Mouse (Mus musculus) embryonic facial prominence, embryonic 13.5 days (tissue): ENCODE results near the gene Txndc2. TPM values are rescaled to one million over a fixed set of nuclear protein-coding genes. Genes with fewer than 3 reads are reported as not detected.

Experiments used
- ATAC-seq: fragments of 200-750 bp; cut with Nextera tagmentation; 2 replicates; pipeline ENCODE4 v1.8.0; 2017; ENCODE audit warnings: low read depth; ENCODE audit not compliant: insufficient number of reproducible peaks, insufficient read depth, low FRiP score, low TSS enrichment
- H3K27ac ChIP-seq: fragments of 300-500 bp; sonication (generic); 2 replicates; pipeline ENCODE4 v1.5.1; 2015; ENCODE audit warnings: moderate library complexity, mild to moderate bottlenecking, inconsistent platforms
- H3K27me3 ChIP-seq: fragments of 300-500 bp; sonication (generic); 2 replicates; pipeline ENCODE4 v1.6.1; 2015; ENCODE audit warnings: mild to moderate bottlenecking, inconsistent platforms
- H3K36me3 ChIP-seq: fragments of 300-500 bp; sonication (generic); 2 replicates; pipeline ENCODE4 v1.6.1; 2015; ENCODE audit warnings: mild to moderate bottlenecking, inconsistent platforms
- H3K4me1 ChIP-seq: fragments of 300-500 bp; sonication (generic); 2 replicates; pipeline ENCODE4 v1.6.1; 2015; ENCODE audit warnings: inconsistent platforms
- H3K4me2 ChIP-seq: fragments of 300-500 bp; sonication (generic); 2 replicates; pipeline ENCODE4 v1.6.1; 2015; ENCODE audit warnings: moderate library complexity, mild to moderate bottlenecking, inconsistent platforms
- H3K4me3 ChIP-seq: fragments of 300-500 bp; sonication (generic); 2 replicates; pipeline ENCODE4 v1.5.1; 2015; ENCODE audit warnings: mild to moderate bottlenecking, inconsistent platforms
- H3K9ac ChIP-seq: fragments of 300-500 bp; sonication (generic); 2 replicates; pipeline ENCODE4 v1.6.1; 2015; ENCODE audit warnings: mild to moderate bottlenecking, inconsistent platforms
- H3K9me3 ChIP-seq: fragments of 300-500 bp; sonication (generic); 2 replicates; pipeline ENCODE4 v1.6.1; 2016; ENCODE audit warnings: inconsistent platforms
- WGBS: fragments of 180-500 bp; shearing (Covaris S2); methylation state at CpG from one replicate; pipeline ENCODE4 v1.1.7; 2015; ENCODE audit warnings: mixed read lengths; 5-methylcytosine and 5-hydroxymethylcytosine counted together
- polyA plus RNA-seq: library from polyadenylated mRNA; unstranded; fragments of >200 nt; fragmentation: Nextera tagmentation; extraction: Ambion mirVana; gene quantifications from 2 replicates; pipeline ENCODE4 v1.2.1, GENCODE M21; 2015

The Txndc2 gene
- polyA plus RNA-seq, 1 experiment from 2014 or later, result not detected

GRCm38 (mm10) chr17:65655608-65656007 is 13.6 kb upstream of the Txndc2 start:
- no peak for ATAC-seq

GRCm38 (mm10) chr17:65650598-65650997 is 8.6 kb upstream of the Txndc2 start:
- H3K9me3 ChIP-seq, result no peaks in the 10 kb centered on the region
- 78% methylated on average over 6 of the region's 6 CpGs for WGBS
- no peak for ATAC-seq
- H3K27ac ChIP-seq, result no peak overlapping the region
- H3K27me3 ChIP-seq, result no peaks in the 10 kb centered on the region
- H3K9ac ChIP-seq, result no peak overlapping the region
- H3K4me3 ChIP-seq, result no peak overlapping the region
- H3K36me3 ChIP-seq, result peaks cover 17% of the 10 kb centered on the region
- H3K4me2 ChIP-seq, result no peak overlapping the region
- H3K4me1 ChIP-seq, result no peaks in the 10 kb centered on the region

More at GRCm38 (mm10) chr17:65655608-65656007, 13.6 kb upstream of the Txndc2 start:
- Histone ChIP-seq H3K27ac (no peak overlapping the region), H3K4me2 (no peak overlapping the region), H3K9ac (no peak overlapping the region), H3K27me3 (no peaks in the 10 kb centered on the region), H3K4me3 (no peak overlapping the region), H3K9me3 (no peaks in the 10 kb centered on the region), H3K36me3 (peaks cover 17% of the 10 kb centered on the region), H3K4me1 (no peaks in the 10 kb centered on the region)
- 80% methylated on average over 4 of the region's 4 CpGs for WGBS

GRCm38 (mm10) chr17:65649175-65649493 is 7.2 kb upstream of the Txndc2 start:
- peaks cover 17% of the 10 kb centered on the region for H3K36me3 ChIP-seq
- 0 out of 2 replicates have a peak, but pooled peaks have one; percentile 32 for ATAC-seq
- H3K4me2 ChIP-seq, result no peak overlapping the region
- no peaks in the 10 kb centered on the region for H3K27me3 ChIP-seq
- 76% methylated on average over 2 of the region's 2 CpGs for whole genome bisulfite sequencing
- H3K4me3 ChIP-seq, result no peak overlapping the region
- no peak overlapping the region for H3K9ac ChIP-seq
- no peak overlapping the region for H3K27ac ChIP-seq
- H3K4me1 ChIP-seq, result no peaks in the 10 kb centered on the region
- no peaks in the 10 kb centered on the region for H3K9me3 ChIP-seq

- Histone ChIP-seq H3K4me2 (no peak overlapping the region), H3K27ac (no peak overlapping the region), H3K36me3 (peaks cover 17% of the 10 kb centered on the region), H3K9ac (no peak overlapping the region), H3K4me3 (no peak overlapping the region), H3K4me1 (peaks cover 2% of the 10 kb centered on the region), H3K9me3 (no peaks in the 10 kb centered on the region), H3K27me3 (no peaks in the 10 kb centered on the region)
- ATAC-seq, result no peak
- WGBS, result 85% methylated on average over 9 of the region's 9 CpGs
Measured at GRCm38 (mm10) chr17:65648371-65649174, 6.6 kb upstream of the Txndc2 start.

GRCm38 (mm10) chr17:65647961-65648360 is 6.0 kb upstream of the Txndc2 start:
- H3K4me1 ChIP-seq, result peaks cover 8% of the 10 kb centered on the region
- no peaks in the 10 kb centered on the region for H3K27me3 ChIP-seq
- peaks cover 13% of the 10 kb centered on the region for H3K36me3 ChIP-seq
- no peak overlapping the region for H3K4me2 ChIP-seq
- no peak overlapping the region for H3K9ac ChIP-seq
- H3K27ac ChIP-seq, result no peak overlapping the region
- no peaks in the 10 kb centered on the region for H3K9me3 ChIP-seq
- no peak for ATAC-seq
- no peak overlapping the region for H3K4me3 ChIP-seq
- 57% methylated on average over 5 of the region's 5 CpGs for whole genome bisulfite sequencing

GRCm38 (mm10) chr17:65647226-65647625 is 5.3 kb upstream of the Txndc2 start:
- H3K4me1 ChIP-seq, result peaks cover 15% of the 10 kb centered on the region
- H3K27ac ChIP-seq, result no peak overlapping the region
- whole genome bisulfite sequencing, result 70% methylated on average over 6 of the region's 6 CpGs
- no peak for ATAC-seq
- H3K9ac ChIP-seq, result no peak overlapping the region
- H3K9me3 ChIP-seq, result no peaks in the 10 kb centered on the region
- no peaks in the 10 kb centered on the region for H3K27me3 ChIP-seq
- no peak overlapping the region for H3K4me2 ChIP-seq
- peaks cover 6% of the 10 kb centered on the region for H3K36me3 ChIP-seq
- no peak overlapping the region for H3K4me3 ChIP-seq

GRCm38 (mm10) chr17:65643579-65643978 is 1.6 kb upstream of the Txndc2 start:
- no peak for ATAC-seq
- Histone ChIP-seq H3K4me1 (peaks cover 20% of the 10 kb centered on the region), H3K27me3 (no peaks in the 10 kb centered on the region), H3K4me3 (no peak overlapping the region), H3K9ac (no peak overlapping the region), H3K36me3 (no peaks in the 10 kb centered on the region), H3K4me2 (peak overlapping the region; percentile 43), H3K9me3 (no peaks in the 10 kb centered on the region), H3K27ac (peak overlapping the region; percentile 64)
- 65% methylated on average over 5 of the region's 5 CpGs for WGBS

- no peaks in the 10 kb centered on the region for H3K27me3 ChIP-seq
- ATAC-seq, result no peak
- H3K27ac ChIP-seq, result peak overlapping the region; percentile 64
- peaks cover 20% of the 10 kb centered on the region for H3K4me1 ChIP-seq
- H3K4me3 ChIP-seq, result no peak overlapping the region
- no peak overlapping the region for H3K9ac ChIP-seq
- WGBS, result 13% methylated on average over 10 of the region's 10 CpGs
- H3K36me3 ChIP-seq, result no peaks in the 10 kb centered on the region
- H3K4me2 ChIP-seq, result peak overlapping the region; percentile 43
- H3K9me3 ChIP-seq, result no peaks in the 10 kb centered on the region
Measured at GRCm38 (mm10) chr17:65643051-65643521, 1.1 kb upstream of the Txndc2 start.

- Histone ChIP-seq H3K9ac (no peak overlapping the region), H3K4me2 (peak overlapping the region; percentile 43), H3K36me3 (no peaks in the 10 kb centered on the region), H3K4me3 (no peak overlapping the region), H3K9me3 (no peaks in the 10 kb centered on the region), H3K4me1 (peaks cover 20% of the 10 kb centered on the region), H3K27me3 (no peaks in the 10 kb centered on the region), H3K27ac (peak overlapping the region; percentile 64; the same call in 1 of the 2 replicates)
- WGBS, result 10% methylated on average over 5 of the region's 5 CpGs
- no peak for ATAC-seq
Measured at GRCm38 (mm10) chr17:65642578-65642991, 617 bp upstream of the Txndc2 start.

- H3K9ac ChIP-seq, result no peak overlapping the region
- H3K4me3 ChIP-seq, result no peak overlapping the region
- no peaks in the 10 kb centered on the region for H3K27me3 ChIP-seq
- peaks cover 27% of the 10 kb centered on the region for H3K4me1 ChIP-seq
- ATAC-seq, result no peak
- H3K4me2 ChIP-seq, result no peak overlapping the region
- H3K9me3 ChIP-seq, result no peaks in the 10 kb centered on the region
- 82% methylated on average over 1 of the region's 1 CpGs for WGBS
- H3K27ac ChIP-seq, result no peak overlapping the region
- no peaks in the 10 kb centered on the region for H3K36me3 ChIP-seq
Measured at GRCm38 (mm10) chr17:65639144-65639543, 2.8 kb downstream of the Txndc2 start.

- Histone ChIP-seq H3K27me3 (no peaks in the 10 kb centered on the region), H3K4me3 (no peak overlapping the region), H3K36me3 (no peaks in the 10 kb centered on the region), H3K27ac (no peak overlapping the region), H3K4me2 (no peak overlapping the region), H3K9ac (no peak overlapping the region), H3K4me1 (peaks cover 7% of the 10 kb centered on the region; the same call in 1 of the 2 replicates), H3K9me3 (no peaks in the 10 kb centered on the region)
- WGBS, result 81% methylated on average over 14 of the region's 14 CpGs
- no peak for ATAC-seq
Measured at GRCm38 (mm10) chr17:65635715-65636360, 6.1 kb downstream of the Txndc2 start.

- no peak for ATAC-seq
- Histone ChIP-seq H3K4me3 (no peak overlapping the region), H3K36me3 (no peaks in the 10 kb centered on the region), H3K9ac (no peak overlapping the region), H3K27ac (no peak overlapping the region), H3K4me1 (peaks cover 3% of the 10 kb centered on the region; the same call in 1 of the 2 replicates), H3K4me2 (no peak overlapping the region), H3K27me3 (no peaks in the 10 kb centered on the region), H3K9me3 (no peaks in the 10 kb centered on the region)
- WGBS, result 73% methylated on average over 6 of the region's 6 CpGs
Measured at GRCm38 (mm10) chr17:65629943-65630342, 12.0 kb downstream of the Txndc2 start.
